Mouse (Mus musculus): ENCODE measurements around the gene Kif5a. TPM values are rescaled to one million over a fixed set of nuclear protein-coding genes. Genes with fewer than 3 reads are reported as not detected.
A peak's percentile ranks its signal among the peaks of the same experiment; 100 is the strongest.

Gene Kif5a
- total and polyA plus RNA-seq, 3 experiments = 0.34 to 2.2 (median 0.45) TPM

DNA sequence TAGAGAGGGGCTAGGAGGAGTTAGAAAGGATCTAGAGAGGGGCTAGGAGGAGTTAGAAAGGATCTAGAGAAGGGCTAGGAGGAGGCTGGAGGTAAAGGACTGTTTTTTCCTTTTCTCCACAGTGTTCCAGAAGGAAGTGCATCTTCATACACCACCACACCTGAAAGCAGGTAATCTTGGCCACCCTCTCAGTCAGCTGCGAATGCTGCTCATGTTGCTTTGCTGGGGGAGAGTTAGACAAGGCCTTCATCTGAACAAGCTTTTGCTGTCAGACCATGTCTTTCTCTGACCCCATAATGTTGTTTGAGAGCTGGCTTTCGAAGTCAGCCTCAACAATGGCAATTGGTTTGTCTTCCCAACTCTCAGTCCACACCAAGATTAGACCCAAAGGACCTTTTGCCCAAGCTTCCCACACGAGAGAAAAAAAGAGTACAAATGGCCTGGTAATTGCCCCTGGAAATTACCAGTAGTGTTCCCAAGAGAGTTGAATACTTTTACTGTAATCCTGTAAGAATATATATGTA, 30.5 kb upstream of the Kif5a start:
- WGBS = 67% methylated on average over 3 of the region's 3 CpGs
- no peak for DNase-seq
- intact Hi-C loops (cut with DNase I) = no loop called here
- Histone ChIP-seq H3K36me3 (ENCODE audit: control insufficient read depth, insufficient read depth, low read length) (peaks cover 26% of the 10 kb centered on the region), H3K4me1 (ENCODE audit: control insufficient read depth, insufficient read depth, low read length) (peaks cover 17% of the 10 kb centered on the region), H3K27ac (peak overlapping the region; percentile 92), H3K4me3 (no peak overlapping the region; the same call in 1 of the 2 replicates), H3K9ac (ENCODE audit: low read depth, low read length) (peak overlapping the region; percentile 29; the same call in 1 of the 2 replicates), H3K79me2 (replicated peaks; ENCODE audit: control insufficient read depth, insufficient read depth, low read length) (no peaks in the 10 kb centered on the region), H3K27me3 (ENCODE audit: control insufficient read depth, insufficient read depth, low read length) (no peaks in the 10 kb centered on the region)
- TF ChIP-seq POLR2A (IDR thresholded peaks at IDR 0.05; ENCODE audit: insufficient read depth, low read depth, low read length) (no peak), EP300 (IDR thresholded peaks at IDR 0.05; ENCODE audit: insufficient read depth, low read depth, low read length) (no peak), CTCF (IDR thresholded peaks at IDR 0.05) (no peak)

GRCm38 (mm10) chr10:127292987-127293538, 29.9 kb upstream of the Kif5a start:
- intact Hi-C loops (cut with DNase I) = loop anchor here (1.0 kb wide), 1 partner anchor 43 kb away; no protein-coding TSS in a partner anchor
- no peak for TF ChIP-seq CTCF (IDR thresholded peaks at IDR 0.05)
- TF ChIP-seq EP300 (IDR thresholded peaks at IDR 0.05; ENCODE audit: insufficient read depth, low read depth, low read length) = peak; percentile 81; the same call in 1 of the 2 replicates
- TF ChIP-seq POLR2A (IDR thresholded peaks at IDR 0.05; ENCODE audit: insufficient read depth, low read depth, low read length) = peak; percentile 72
- DNase-seq = peak; percentile 58 to 61
- no peaks in the 10 kb centered on the region for H3K27me3 ChIP-seq (ENCODE audit: control insufficient read depth, insufficient read depth, low read length)
- peaks cover 17% of the 10 kb centered on the region for H3K4me1 ChIP-seq (ENCODE audit: control insufficient read depth, insufficient read depth, low read length)
- H3K4me3 ChIP-seq = peak overlapping the region; percentile 72; the same call in 1 of the 2 replicates
- peak overlapping the region; percentile 55 for H3K9ac ChIP-seq (ENCODE audit: low read depth, low read length)
- WGBS = 25% methylated on average over 6 of the region's 6 CpGs
- H3K36me3 ChIP-seq (ENCODE audit: control insufficient read depth, insufficient read depth, low read length) = peaks cover 26% of the 10 kb centered on the region
- H3K79me2 ChIP-seq (replicated peaks; ENCODE audit: control insufficient read depth, insufficient read depth, low read length) = no peaks in the 10 kb centered on the region
- peak overlapping the region; percentile 92 for H3K27ac ChIP-seq

- peaks cover 26% of the 10 kb centered on the region for H3K36me3 ChIP-seq (ENCODE audit: control insufficient read depth, insufficient read depth, low read length)
- no peak for DNase-seq
- no peaks in the 10 kb centered on the region for H3K79me2 ChIP-seq (replicated peaks; ENCODE audit: control insufficient read depth, insufficient read depth, low read length)
- H3K4me1 ChIP-seq (ENCODE audit: control insufficient read depth, insufficient read depth, low read length) = peaks cover 23% of the 10 kb centered on the region
- intact Hi-C loops (cut with DNase I) = loop anchor here (1.0 to 2.0 kb wide), 2 partner anchors 19 to 44 kb away; partner anchors contain the start of gene Mars
- H3K27ac ChIP-seq = peak overlapping the region; percentile 92
- TF ChIP-seq POLR2A (IDR thresholded peaks at IDR 0.05; ENCODE audit: insufficient read depth, low read depth, low read length) (no peak), CTCF (IDR thresholded peaks at IDR 0.05) (no peak), EP300 (IDR thresholded peaks at IDR 0.05; ENCODE audit: insufficient read depth, low read depth, low read length) (no peak)
- 5% methylated on average over 5 of the region's 5 CpGs for WGBS
- H3K4me3 ChIP-seq = peak overlapping the region; percentile 72
- peak overlapping the region; percentile 48 for H3K9ac ChIP-seq (ENCODE audit: low read depth, low read length)
- H3K27me3 ChIP-seq (ENCODE audit: control insufficient read depth, insufficient read depth, low read length) = no peaks in the 10 kb centered on the region
Measured at GRCm38 (mm10) chr10:127291881-127292638, 28.9 kb upstream of the Kif5a start.

- WGBS = 2% methylated on average over 19 of the region's 19 CpGs
- Histone ChIP-seq H3K36me3 (ENCODE audit: control insufficient read depth, insufficient read depth, low read length) (peaks cover 21% of the 10 kb centered on the region), H3K79me2 (replicated peaks; ENCODE audit: control insufficient read depth, insufficient read depth, low read length) (no peaks in the 10 kb centered on the region), H3K27me3 (ENCODE audit: control insufficient read depth, insufficient read depth, low read length) (no peaks in the 10 kb centered on the region), H3K27ac (peak overlapping the region; percentile 92), H3K4me3 (peak overlapping the region; percentile 72), H3K4me1 (ENCODE audit: control insufficient read depth, insufficient read depth, low read length) (peaks cover 25% of the 10 kb centered on the region), H3K9ac (ENCODE audit: low read depth, low read length) (peak overlapping the region; percentile 80)
- intact Hi-C loops (cut with DNase I) = loop anchor here (2.0 kb wide), 1 partner anchor 20 kb away; the partner anchor contains the start of gene Mars
- peak; percentile 51; the same call in 1 of the 2 replicates for TF ChIP-seq EP300 (IDR thresholded peaks at IDR 0.05; ENCODE audit: insufficient read depth, low read depth, low read length)
- TF ChIP-seq POLR2A (IDR thresholded peaks at IDR 0.05; ENCODE audit: insufficient read depth, low read depth, low read length) = no peak
- DNase-seq = peak; percentile 81 to 82
Measured at GRCm38 (mm10) chr10:127290930-127291880, 28.1 kb upstream of the Kif5a start.

DNA sequence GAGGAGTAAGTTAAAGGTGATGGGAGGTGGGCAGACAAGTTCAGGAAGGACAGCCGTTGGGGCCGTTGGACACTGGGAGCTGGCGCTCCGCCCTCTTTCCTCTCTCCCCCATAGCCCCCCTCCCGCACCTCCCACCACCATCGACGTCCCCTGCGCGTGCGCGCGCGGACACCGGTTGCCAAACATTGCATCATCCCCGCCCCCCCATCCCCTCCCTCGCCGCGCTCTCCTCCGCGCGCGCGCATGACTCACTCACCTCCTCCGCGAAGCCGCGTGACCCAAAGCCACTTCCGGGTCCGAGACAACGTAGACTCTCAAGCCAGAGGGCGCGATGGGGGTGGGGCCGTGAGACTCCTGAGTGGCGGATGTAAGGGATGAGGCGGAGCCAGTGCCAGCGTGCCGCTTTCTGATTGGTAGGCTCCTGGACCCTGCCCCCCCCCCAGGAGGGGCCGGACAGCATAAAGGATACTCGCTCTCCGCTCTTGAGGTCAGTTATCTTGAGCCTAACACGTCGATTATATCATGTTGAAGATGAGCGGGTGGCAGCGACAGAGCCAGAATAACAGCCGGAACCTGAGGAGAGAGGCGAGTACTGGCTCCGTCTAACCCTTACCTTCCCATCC, 27.3 kb upstream of the Kif5a start:
- Histone ChIP-seq H3K4me3 (peak overlapping the region; percentile 87), H3K36me3 (ENCODE audit: control insufficient read depth, insufficient read depth, low read length) (peaks cover 17% of the 10 kb centered on the region), H3K4me1 (ENCODE audit: control insufficient read depth, insufficient read depth, low read length) (peaks cover 25% of the 10 kb centered on the region), H3K27me3 (ENCODE audit: control insufficient read depth, insufficient read depth, low read length) (no peaks in the 10 kb centered on the region), H3K9ac (ENCODE audit: low read depth, low read length) (peak overlapping the region; percentile 80), H3K79me2 (replicated peaks; ENCODE audit: control insufficient read depth, insufficient read depth, low read length) (no peaks in the 10 kb centered on the region), H3K27ac (peak overlapping the region; percentile 93)
- intact Hi-C loops (cut with DNase I) = loop anchor here (2.0 kb wide), 1 partner anchor 20 kb away; the partner anchor contains the start of gene Mars
- WGBS = under 1% methylated on average over 47 of the region's 47 CpGs
- DNase-seq = peak; percentile 99 to 100
- TF ChIP-seq CTCF (IDR thresholded peaks at IDR 0.05) (no peak), EP300 (IDR thresholded peaks at IDR 0.05; ENCODE audit: insufficient read depth, low read depth, low read length) (peak; percentile 72; the same call in 1 of the 2 replicates), POLR2A (IDR thresholded peaks at IDR 0.05; ENCODE audit: insufficient read depth, low read depth, low read length) (peak; percentile 100)
